Mouse (Mus musculus) activated CD4-positive, CD25-positive, alpha-beta regulatory T cell, adult 9 weeks (primary cell): ENCODE results near the gene Csf3. TPM values are rescaled to one million over a fixed set of nuclear protein-coding genes. Genes with fewer than 3 reads are reported as not detected.

ENCODE experiments used
- polyA plus RNA-seq: library from polyadenylated mRNA; unstranded; fragments of 100-300 nt; shearing (Covaris generic); gene quantifications from one replicate; pipeline ENCODE4 v1.2.1, GENCODE M21; 2017

Csf3 gene
- polyA plus RNA-seq, result not detected

DNA sequence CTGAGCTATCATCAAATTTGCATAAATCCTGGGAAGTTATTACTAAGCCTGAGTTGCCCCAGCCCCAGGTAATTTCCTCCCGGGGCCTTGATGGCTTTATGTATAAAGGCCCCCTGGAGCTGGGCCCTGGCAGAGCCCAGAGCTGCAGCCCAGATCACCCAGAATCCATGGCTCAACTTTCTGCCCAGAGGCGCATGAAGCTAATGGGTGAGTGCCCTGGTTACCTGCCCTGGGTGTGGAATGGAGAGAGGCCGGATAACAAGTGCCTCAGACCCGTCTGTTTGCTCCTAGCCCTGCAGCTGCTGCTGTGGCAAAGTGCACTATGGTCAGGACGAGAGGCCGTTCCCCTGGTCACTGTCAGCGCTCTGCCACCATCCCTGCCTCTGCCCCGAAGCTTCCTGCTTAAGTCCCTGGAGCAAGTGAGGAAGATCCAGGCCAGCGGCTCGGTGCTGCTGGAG is at the start of gene Csf3:
Csf3 (plus strand) TSS at position 51 of the 458 bp plus-strand sequence.

DNA sequence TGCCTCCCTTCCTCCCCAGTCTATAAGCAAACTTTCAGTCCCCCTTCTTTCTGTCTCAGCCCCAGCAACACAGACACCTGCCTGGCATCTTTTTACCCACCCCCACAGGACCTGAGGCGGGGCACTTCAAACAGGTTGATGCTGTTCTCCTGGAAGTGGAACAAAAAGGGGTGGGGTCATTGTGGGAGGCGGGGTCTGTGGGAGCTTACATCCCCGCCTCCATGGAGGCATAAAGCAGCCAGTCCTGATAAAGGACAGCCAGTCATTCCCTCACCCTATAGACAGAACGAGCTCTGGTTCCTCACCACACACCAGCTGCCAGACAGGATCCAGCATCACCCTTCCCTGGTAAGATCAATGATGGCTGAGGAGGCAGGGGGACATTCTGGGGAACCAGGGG is 37.0 kb upstream of the Csf3 start, which contains the start of gene Gsdma:
Gsdma (plus strand) TSS at position 261 of the 400 bp plus-strand sequence.

DNA sequence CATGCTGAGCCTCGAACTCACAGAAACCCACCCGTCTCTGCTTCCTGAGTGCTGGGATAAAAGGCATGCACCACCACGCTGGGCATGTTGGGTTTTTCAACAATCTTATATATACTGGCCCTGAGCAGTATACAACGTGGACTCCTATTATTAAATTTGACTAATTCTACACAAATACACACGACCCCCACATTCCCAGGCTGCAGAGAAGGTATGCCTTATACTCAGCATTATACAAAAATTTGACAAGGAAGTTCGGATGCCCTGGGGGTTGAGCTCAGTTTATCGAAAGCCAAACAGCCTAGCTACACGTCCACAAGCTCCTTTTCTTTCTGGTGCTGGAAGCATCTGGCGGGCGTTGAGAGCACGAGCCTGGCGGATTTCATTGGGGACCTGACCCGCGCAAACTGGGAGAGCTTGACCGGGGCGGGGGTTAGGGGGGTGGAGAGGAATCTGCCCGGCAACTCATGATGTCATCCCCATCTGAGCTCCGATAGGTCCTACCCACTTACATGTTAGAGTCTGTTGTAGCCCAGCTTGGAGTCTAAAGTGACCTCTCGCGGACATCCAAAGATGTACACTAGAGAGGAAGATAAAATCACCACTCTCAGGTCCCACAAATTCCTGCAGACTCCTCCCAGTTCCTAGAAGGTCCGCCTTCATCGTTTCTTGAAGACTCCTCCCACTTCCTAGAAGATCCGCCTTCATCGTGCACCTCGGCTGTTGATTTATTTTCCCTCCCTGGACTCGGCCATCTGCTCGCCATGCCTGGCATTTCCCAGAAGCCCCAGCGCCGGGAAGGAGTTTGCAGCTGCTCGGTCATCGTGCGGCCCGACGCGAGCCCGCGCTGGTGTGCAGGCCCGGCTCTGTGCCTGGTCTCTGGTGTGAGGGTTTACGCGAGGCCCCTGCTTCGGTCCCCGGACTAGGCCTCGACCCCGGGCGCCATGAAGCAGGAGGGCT is 19.0 kb upstream of the Csf3 start, which contains the start of gene Psmd3:
Psmd3 (plus strand) TSS at position 769 of the 960 bp plus-strand sequence.

DNA sequence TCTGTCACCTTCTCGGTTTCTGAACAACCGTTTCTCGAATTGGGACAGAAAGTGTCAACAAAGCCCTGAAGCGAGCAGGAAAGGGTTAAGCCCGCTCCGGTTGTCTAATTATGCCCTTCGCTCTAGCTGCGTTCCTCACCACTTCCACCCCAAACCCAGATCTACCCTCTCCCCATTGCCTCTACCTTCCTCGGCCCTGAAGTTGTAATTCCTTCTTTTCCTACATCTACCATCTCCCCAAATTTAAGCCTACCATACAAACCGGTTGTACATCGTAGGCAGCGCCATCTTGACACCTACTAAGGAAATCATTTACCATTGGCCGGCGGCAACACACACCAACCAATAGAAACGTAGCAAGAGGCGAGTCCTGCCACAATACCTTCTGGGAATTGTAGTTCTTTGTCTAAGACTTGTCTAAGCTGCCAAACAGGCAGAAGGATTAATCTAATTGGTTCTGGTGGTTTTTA is 28.1 kb downstream of the Csf3 start, which contains the start of gene Med24:
Med24 (minus strand) TSS at position 317 of the 470 bp plus-strand sequence.

DNA sequence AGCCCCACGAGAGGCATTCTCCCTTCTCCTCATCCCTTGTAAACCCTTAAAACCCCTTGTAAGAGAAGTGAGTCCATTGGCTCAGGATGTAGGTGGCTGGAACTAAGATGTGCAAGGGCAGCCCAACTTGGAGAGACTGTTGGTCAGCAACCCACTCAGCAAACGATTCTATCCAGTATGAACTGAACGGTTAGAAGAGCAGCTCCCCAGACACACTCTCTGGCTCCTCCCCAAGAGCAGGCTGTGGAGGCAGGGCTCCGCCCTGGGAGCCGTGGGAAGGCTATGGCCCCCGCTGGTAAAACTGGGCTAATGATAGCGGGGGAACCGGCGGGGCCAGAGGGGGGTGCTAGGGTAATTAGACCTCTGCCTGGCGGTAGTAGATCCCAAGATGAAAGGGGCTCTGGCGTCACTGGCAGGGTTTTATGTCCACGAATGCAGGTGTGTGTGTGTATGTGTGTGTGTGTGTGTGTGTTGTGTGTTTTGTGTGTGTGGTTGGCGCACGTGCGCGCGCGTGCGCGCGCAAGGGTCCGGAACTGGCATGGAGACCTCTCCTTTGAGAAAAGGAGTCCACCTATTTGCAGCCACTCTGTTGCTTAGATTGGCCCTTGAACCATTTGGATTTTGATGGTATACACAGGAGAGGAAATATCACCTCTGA is 39.5 kb downstream of the Csf3 start, which contains the start of gene Thra:
Thra (plus strand) TSS at position 246 of the 658 bp plus-strand sequence.

Other genes with a start within 250 kb of the Csf3 start
- gene Ikzf3, start 155.2 kb upstream of the Csf3 start, polyA plus RNA-seq, result 91.8 TPM
- gene Zpbp2, start 150.2 kb upstream of the Csf3 start, polyA plus RNA-seq, result 5.0 TPM
- gene Ormdl3, start 113.9 kb upstream of the Csf3 start, polyA plus RNA-seq, result 76.1 TPM
- not detected for gene Lrrc3c, start 103.0 kb upstream of the Csf3 start, polyA plus RNA-seq
- 4.8 TPM for gene Gm12355, start 75.6 kb upstream of the Csf3 start, polyA plus RNA-seq
- gene Gsdma3, start 74.9 kb upstream of the Csf3 start, polyA plus RNA-seq, result not detected
- gene Gsdma2, start 54.5 kb upstream of the Csf3 start, polyA plus RNA-seq, result 0.31 TPM
- not detected for gene Gsdma, start 36.9 kb upstream of the Csf3 start, polyA plus RNA-seq
- 96.4 TPM for gene Psmd3, start 18.7 kb upstream of the Csf3 start, polyA plus RNA-seq
- gene Med24, start 28.2 kb downstream of the Csf3 start, polyA plus RNA-seq, result 71.9 TPM
- 4.4 TPM for gene Thra, start 39.4 kb downstream of the Csf3 start, polyA plus RNA-seq
- 6.5 TPM for gene Nr1d1, start 74.1 kb downstream of the Csf3 start, polyA plus RNA-seq
- 13.2 TPM for gene Msl1, start 94.3 kb downstream of the Csf3 start, polyA plus RNA-seq
- 13.3 TPM for gene Casc3, start 103.6 kb downstream of the Csf3 start, polyA plus RNA-seq
- gene Rapgefl1, start 135.5 kb downstream of the Csf3 start, polyA plus RNA-seq, result 0.34 TPM
- gene Wipf2, start 162.4 kb downstream of the Csf3 start, polyA plus RNA-seq, result 4.0 TPM
- gene Cdc6, start 206.5 kb downstream of the Csf3 start, polyA plus RNA-seq, result 6.7 TPM
- gene Rara, start 226.6 kb downstream of the Csf3 start, polyA plus RNA-seq, result 48.0 TPM